8 mouse cellular contexts compared by ENCODE assay signal in the genomic region with DNA sequence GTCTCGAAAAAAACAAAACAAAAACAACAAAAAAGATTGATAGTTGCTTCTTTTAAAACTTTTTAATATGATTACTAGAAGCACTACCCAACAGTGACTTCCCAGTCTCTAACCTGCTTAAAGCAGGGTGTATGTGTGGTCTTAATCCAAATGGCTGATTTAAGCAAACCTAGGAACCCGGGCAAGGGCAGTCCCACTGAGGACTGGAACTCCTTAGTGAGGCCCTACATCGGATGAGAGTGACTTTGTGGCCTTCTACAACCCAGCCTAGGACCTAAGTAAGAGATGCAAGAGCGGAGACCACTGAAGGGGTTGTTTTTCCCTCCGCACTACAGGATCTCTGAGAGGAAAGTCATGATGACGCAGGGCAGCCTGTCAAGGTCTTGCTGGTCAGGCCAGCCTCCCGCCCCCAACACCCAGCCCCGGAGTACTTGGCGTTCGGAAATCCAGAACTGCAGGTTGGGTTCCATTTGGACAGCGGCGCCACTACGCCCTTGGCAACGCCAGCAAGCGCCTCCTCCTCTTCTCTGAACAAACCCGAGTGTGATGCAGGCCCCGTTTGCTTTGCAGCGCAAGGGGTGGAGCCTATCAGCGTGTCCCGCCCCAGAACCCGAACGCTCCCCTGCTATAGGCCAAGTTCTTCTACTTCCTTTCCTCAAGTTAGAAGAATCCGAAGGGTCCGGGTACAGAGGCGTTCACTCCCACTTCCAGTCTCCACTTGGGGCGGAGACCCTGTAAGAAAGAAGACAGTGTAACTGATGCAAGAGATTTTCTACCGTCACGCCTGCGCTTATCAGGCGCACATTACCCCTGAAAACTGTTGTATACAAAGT. TPM values are rescaled to one million over a fixed set of nuclear protein-coding genes. Genes with fewer than 3 reads are reported as not detected.
DNase-seq lines count a peak whose midpoint lies in the region; ATAC-seq lines count a peak whose summit lies in the region.

A gene (minus strand): TSS at position 612 of the 833 bp plus-strand sequence.

- peak within 1 kb of the TSS; percentile 82 for H3K4me2 ChIP-seq in heart, embryonic 16.5 days (ENCODE audit: low read depth, low read length)
- H3K4me2 ChIP-seq in liver, embryonic 15.5 days = peak within 1 kb of the TSS; percentile 85
- peak within 1 kb of the TSS; percentile 72 for H3K4me2 ChIP-seq in neural tube, embryonic 12.5 days (replicated peaks)

- no peaks in the 10 kb centered on the region for H3K27me3 ChIP-seq in forebrain, embryonic 10.5 days (ENCODE audit: poor library complexity, severe bottlenecking)
- H3K27me3 ChIP-seq in heart, embryonic 16.5 days (ENCODE audit: control insufficient read depth, insufficient read depth, low read length) = no peaks in the 10 kb centered on the region
- H3K27me3 ChIP-seq in liver, embryonic 15.5 days = no peaks in the 10 kb centered on the region
- no peaks in the 10 kb centered on the region for H3K27me3 ChIP-seq in neural tube, embryonic 12.5 days (replicated peaks)

- peak; percentile 99 for ATAC-seq in heart, embryonic 16.5 days (replicated peaks; ENCODE audit: extremely low read depth, insufficient read depth, low FRiP score)
- peak; percentile 99 for ATAC-seq in liver, embryonic 15.5 days (ENCODE audit: insufficient read depth)
- peak; percentile 100 for ATAC-seq in neural tube, embryonic 12.5 days (ENCODE audit: low FRiP score, low read depth)

- H3K36me3 ChIP-seq in forebrain, embryonic 10.5 days (replicated peaks) = peaks cover 30% of the 10 kb centered on the region
- H3K36me3 ChIP-seq in heart, embryonic 16.5 days (ENCODE audit: control insufficient read depth, insufficient read depth) = peaks cover 13% of the 10 kb centered on the region
- H3K36me3 ChIP-seq in liver, embryonic 15.5 days (replicated peaks) = peaks cover 28% of the 10 kb centered on the region
- H3K36me3 ChIP-seq in neural tube, embryonic 12.5 days = peaks cover 12% of the 10 kb centered on the region

- H3K4me1 ChIP-seq in forebrain, embryonic 10.5 days = peaks cover 18% of the 10 kb centered on the region
- no peaks in the 10 kb centered on the region; the same call in 1 of the 2 replicates for H3K4me1 ChIP-seq in heart, embryonic 16.5 days (ENCODE audit: control insufficient read depth, insufficient read depth, low read length)
- H3K4me1 ChIP-seq in liver, embryonic 15.5 days (replicated peaks) = peaks cover 27% of the 10 kb centered on the region
- H3K4me1 ChIP-seq in neural tube, embryonic 12.5 days = no peaks in the 10 kb centered on the region

- peak within 1 kb of the TSS; percentile 78 for H3K9ac ChIP-seq in heart, embryonic 16.5 days (ENCODE audit: low read length)
- peak within 1 kb of the TSS; percentile 61 for H3K9ac ChIP-seq in liver, embryonic 15.5 days
- peak within 1 kb of the TSS; percentile 67 for H3K9ac ChIP-seq in neural tube, embryonic 12.5 days

- H3K27ac ChIP-seq in forebrain, embryonic 10.5 days = peak within 1 kb of the TSS; percentile 87
- peak within 1 kb of the TSS; percentile 80 for H3K27ac ChIP-seq in heart, embryonic 16.5 days (ENCODE audit: low read length)
- peak within 1 kb of the TSS; percentile 75 for H3K27ac ChIP-seq in liver, embryonic 15.5 days (replicated peaks)
- H3K27ac ChIP-seq in neural tube, embryonic 12.5 days = no peak within 1 kb of the TSS

- 4% methylated on average over 30 of the region's 30 CpGs for whole genome bisulfite sequencing in forebrain, embryonic 10.5 days
- WGBS in heart, embryonic 16.5 days = 4% methylated on average over 30 of the region's 30 CpGs
- 4% methylated on average over 30 of the region's 30 CpGs for WGBS in liver, embryonic 15.5 days (ENCODE audit: insufficient replicate concordance)
- 4% methylated on average over 30 of the region's 30 CpGs for WGBS in neural tube, embryonic 12.5 days

- peak; percentile 84 to 88 for DNase-seq in CD8-positive naive resting alpha-beta T cell, adult 2 months (ENCODE audit: low read depth in 2 of 2, low spot score in 2 of 2)
- peak; percentile 80 for DNase-seq in c-Kit-positive CD71-negative TER-119-negative erythroid progenitor cells, embryonic 14.5 days (ENCODE audit: low read depth)
- peak; percentile 92 for DNase-seq in forebrain, embryonic 10.5 days (ENCODE audit: extremely low spot score, low spot score)
- DNase-seq in kidney, postnatal 36 days = peak; percentile 94 to 96
- DNase-seq in telencephalon, adult 2 months (ENCODE audit: low read depth, low spot score) = peak; percentile 94

- peak within 1 kb of the TSS; percentile 71 for H3K4me3 ChIP-seq in forebrain, embryonic 10.5 days
- H3K4me3 ChIP-seq in heart, embryonic 16.5 days (ENCODE audit: low read length) = peak within 1 kb of the TSS; percentile 78
- peak within 1 kb of the TSS; percentile 62 for H3K4me3 ChIP-seq in liver, embryonic 15.5 days (replicated peaks)
- H3K4me3 ChIP-seq in neural tube, embryonic 12.5 days = peak within 1 kb of the TSS; percentile 47

- no peaks in the 10 kb centered on the region for H3K9me3 ChIP-seq in forebrain, embryonic 10.5 days
- H3K9me3 ChIP-seq in heart, embryonic 16.5 days (replicated peaks; ENCODE audit: control insufficient read depth, low read length) = no peaks in the 10 kb centered on the region
- H3K9me3 ChIP-seq in liver, embryonic 15.5 days (replicated peaks) = no peaks in the 10 kb centered on the region
- no peaks in the 10 kb centered on the region for H3K9me3 ChIP-seq in neural tube, embryonic 12.5 days

RNA-seq across cellular contexts. Expression of the gene that starts here (rescaled TPM):
- polyA plus RNA-seq in forebrain, embryonic 10.5 days (2016; fragmentation: Nextera tagmentation; extraction: Ambion mirVana) = 10.8 and 11.5 TPM in 2 replicates
- 7.9 and 8.2 TPM in 2 replicates for polyA plus RNA-seq in heart, embryonic 16.5 days (2015; fragmentation: Nextera tagmentation; extraction: Ambion mirVana)
- polyA plus RNA-seq in liver, embryonic 15.5 days (2015; fragmentation: Nextera tagmentation; extraction: Ambion mirVana) = 0.62 and 1.1 TPM in 2 replicates
- polyA plus RNA-seq in neural tube, embryonic 12.5 days (2016; fragmentation: Nextera tagmentation; extraction: Ambion mirVana) = 14.2 and 15.0 TPM in 2 replicates
